Mouse (Mus musculus): ENCODE results near the gene Atr. TPM values are rescaled to one million over a fixed set of nuclear protein-coding genes. Genes with fewer than 3 reads are reported as not detected.

The Atr gene
- polyA plus RNA-seq (2012; rRNA removed) (2.3 and 3.6 TPM in 2 replicates), polyA plus RNA-seq (2014; fragmentation: Nextera tagmentation; extraction: Ambion mirVana) (3.6 and 4.3 TPM in 2 replicates)

GRCm38 (mm10) chr9:95857414-95858026, at the start of gene Atr:
TSS of gene Atr (plus strand) at chr9:95857597.
- Histone ChIP-seq H3K36me3 (replicated peaks; ENCODE audit: control insufficient read depth, insufficient read depth, low read depth) (no peaks in the 10 kb centered on the region), H3K27me3 (ENCODE audit: control insufficient read depth, insufficient read depth, low read length) (no peaks in the 10 kb centered on the region), H3K27ac (no peak within 1 kb of the TSS), H3K9me3 (ENCODE audit: control insufficient read depth, low read length) (no peaks in the 10 kb centered on the region), H3K4me1 (replicated peaks; ENCODE audit: control insufficient read depth in 2 of 2, insufficient read depth in 2 of 2, low read length in 1 of 2) (peaks cover 7 to 11% of the 10 kb centered on the region in 2 experiments; a peak in 3 of 4 replicates), H3K4me3 (ENCODE audit: insufficient read depth in 1 of 2, low read depth in 2 of 2, low read length in 2 of 2) (peak within 1 kb of the TSS; percentile 74 to 90), H3K4me2 (ENCODE audit: low read depth) (peak within 1 kb of the TSS; percentile 70), H3K9ac (replicated peaks) (peak within 1 kb of the TSS; percentile 62)
- ATAC-seq (ENCODE audit: insufficient read depth) (peak; percentile 94), DNase-seq (ENCODE audit: low read depth in 3 of 3, low spot score in 3 of 3) (peak; percentile 84 to 88 (median 88))
- TF ChIP-seq EP300 (IDR thresholded peaks at IDR 0.05; ENCODE audit: low read depth) (no peak), CTCF (IDR thresholded peaks at IDR 0.05; ENCODE audit: low read depth) (no peak)
- under 1% methylated on average over 69 of the region's 69 CpGs for WGBS (ENCODE audit: insufficient replicate concordance)

GRCm38 (mm10) chr9:95809596-95809995, 47.8 kb upstream of the Atr start:
- TF ChIP-seq CTCF (IDR thresholded peaks at IDR 0.05; ENCODE audit: low read depth) (no peak), EP300 (IDR thresholded peaks at IDR 0.05; ENCODE audit: low read depth) (no peak)
- WGBS (ENCODE audit: insufficient replicate concordance): 67% methylated on average over 4 of the region's 4 CpGs
- H3K4me1 ChIP-seq (replicated peaks; ENCODE audit: control insufficient read depth in 2 of 2, insufficient read depth in 2 of 2, low read length in 1 of 2): no peaks in the 10 kb centered on the region

GRCm38 (mm10) chr9:95811817-95812216, 45.6 kb upstream of the Atr start:
- TF ChIP-seq EP300 (IDR thresholded peaks at IDR 0.05; ENCODE audit: low read depth) (no peak), CTCF (IDR thresholded peaks at IDR 0.05; ENCODE audit: low read depth) (no peak)
- no peaks in the 10 kb centered on the region for H3K4me1 ChIP-seq (replicated peaks; ENCODE audit: control insufficient read depth in 2 of 2, insufficient read depth in 2 of 2, low read length in 1 of 2)
- WGBS (ENCODE audit: insufficient replicate concordance): 68% methylated on average over 4 of the region's 4 CpGs
- DNase-seq (ENCODE audit: low read depth in 3 of 3, low spot score in 3 of 3) (no peak), ATAC-seq (ENCODE audit: insufficient read depth) (no peak)
- no peak overlapping the region for H3K27ac ChIP-seq
- H3K9ac ChIP-seq (replicated peaks): no peak overlapping the region
- H3K27me3 ChIP-seq (ENCODE audit: control insufficient read depth, insufficient read depth, low read length): no peaks in the 10 kb centered on the region
- H3K36me3 ChIP-seq (replicated peaks; ENCODE audit: control insufficient read depth, insufficient read depth, low read depth): no peaks in the 10 kb centered on the region
- H3K9me3 ChIP-seq (ENCODE audit: control insufficient read depth, low read length): no peaks in the 10 kb centered on the region
- no peak overlapping the region for H3K4me2 ChIP-seq (ENCODE audit: low read depth)
- no peak overlapping the region for H3K4me3 ChIP-seq (ENCODE audit: insufficient read depth in 1 of 2, low read depth in 2 of 2, low read length in 2 of 2)

More at GRCm38 (mm10) chr9:95809596-95809995, 47.8 kb upstream of the Atr start:
- H3K27ac ChIP-seq: no peak overlapping the region
- no peak overlapping the region for H3K4me2 ChIP-seq (ENCODE audit: low read depth)
- no peaks in the 10 kb centered on the region for H3K9me3 ChIP-seq (ENCODE audit: control insufficient read depth, low read length)
- no peaks in the 10 kb centered on the region for H3K36me3 ChIP-seq (replicated peaks; ENCODE audit: control insufficient read depth, insufficient read depth, low read depth)
- no peak overlapping the region for H3K4me3 ChIP-seq (ENCODE audit: insufficient read depth in 1 of 2, low read depth in 2 of 2, low read length in 2 of 2)
- H3K27me3 ChIP-seq (ENCODE audit: control insufficient read depth, insufficient read depth, low read length): no peaks in the 10 kb centered on the region
- no peak overlapping the region for H3K9ac ChIP-seq (replicated peaks)
- ATAC-seq (ENCODE audit: insufficient read depth): no peak
- DNase-seq (ENCODE audit: low read depth in 3 of 3, low spot score in 3 of 3): no peak

GRCm38 (mm10) chr9:95813721-95814531, 43.5 kb upstream of the Atr start:
- H3K9ac ChIP-seq (replicated peaks): no peak overlapping the region
- H3K9me3 ChIP-seq (ENCODE audit: control insufficient read depth, low read length): no peaks in the 10 kb centered on the region
- no peak overlapping the region for H3K4me3 ChIP-seq (ENCODE audit: insufficient read depth in 1 of 2, low read depth in 2 of 2, low read length in 2 of 2)
- no peak overlapping the region for H3K27ac ChIP-seq
- DNase-seq (ENCODE audit: low read depth in 3 of 3, low spot score in 3 of 3) (no peak), ATAC-seq (ENCODE audit: insufficient read depth) (no peak)
- H3K27me3 ChIP-seq (ENCODE audit: control insufficient read depth, insufficient read depth, low read length): no peaks in the 10 kb centered on the region
- no peak for TF ChIP-seq EP300 (IDR thresholded peaks at IDR 0.05; ENCODE audit: low read depth)
- no peak for TF ChIP-seq CTCF (IDR thresholded peaks at IDR 0.05; ENCODE audit: low read depth)
- WGBS (ENCODE audit: insufficient replicate concordance): 78% methylated on average over 20 of the region's 20 CpGs
- H3K36me3 ChIP-seq (replicated peaks; ENCODE audit: control insufficient read depth, insufficient read depth, low read depth): no peaks in the 10 kb centered on the region
- H3K4me1 ChIP-seq (replicated peaks; ENCODE audit: control insufficient read depth in 2 of 2, insufficient read depth in 2 of 2, low read length in 1 of 2): no peaks in the 10 kb centered on the region
- no peak overlapping the region for H3K4me2 ChIP-seq (ENCODE audit: low read depth)

GRCm38 (mm10) chr9:95815015-95815673, 42.3 kb upstream of the Atr start:
- no peak overlapping the region for H3K9ac ChIP-seq (replicated peaks)
- H3K4me3 ChIP-seq (ENCODE audit: insufficient read depth in 1 of 2, low read depth in 2 of 2, low read length in 2 of 2): no peak overlapping the region
- H3K4me1 ChIP-seq (replicated peaks; ENCODE audit: control insufficient read depth in 2 of 2, insufficient read depth in 2 of 2, low read length in 1 of 2): no peaks in the 10 kb centered on the region
- H3K9me3 ChIP-seq (ENCODE audit: control insufficient read depth, low read length): no peaks in the 10 kb centered on the region
- 52% methylated on average over 11 of the region's 11 CpGs for WGBS (ENCODE audit: insufficient replicate concordance)
- no peaks in the 10 kb centered on the region for H3K36me3 ChIP-seq (replicated peaks; ENCODE audit: control insufficient read depth, insufficient read depth, low read depth)
- H3K27ac ChIP-seq: no peak overlapping the region
- H3K27me3 ChIP-seq (ENCODE audit: control insufficient read depth, insufficient read depth, low read length): no peaks in the 10 kb centered on the region
- TF ChIP-seq EP300 (IDR thresholded peaks at IDR 0.05; ENCODE audit: low read depth) (no peak), CTCF (IDR thresholded peaks at IDR 0.05; ENCODE audit: low read depth) (no peak)
- DNase-seq (ENCODE audit: low read depth in 3 of 3, low spot score in 3 of 3): no peak
- ATAC-seq (ENCODE audit: insufficient read depth): no peak
- H3K4me2 ChIP-seq (ENCODE audit: low read depth): no peak overlapping the region

Measured in liver, embryonic 14.5 days (tissue).